Mouse (Mus musculus) left cerebral cortex, postnatal 10 days (tissue): ENCODE data around the gene Hacd2. TPM values are rescaled to one million over a fixed set of nuclear protein-coding genes. Genes with fewer than 3 reads are reported as not detected.

ENCODE experiments used
- DNase-seq, 2 experiments: peaks; one replicate each; pipeline ENCODE4 v3.0.0; 2021 to 2022; ENCODE audit warnings: low spot score in 2 of 2, mixed read lengths in 1 of 2; ENCODE audit errors: extremely low spot score in 1 of 2
- intact Hi-C: fragments of 180-260 bp; cut with DNase I; formaldehyde crosslinking; loops from one replicate; pipeline ENCODE4 v1.15.1; 2025
- total RNA-seq, 2 experiments: library from RNA; stranded (reverse); gene quantifications; 2 replicates each; pipeline ENCODE4 v1.2.3; 2021

Gene Hacd2
- total RNA-seq, 2 experiments from 2014 or later = 26.1 to 41.7 TPM

DNA sequence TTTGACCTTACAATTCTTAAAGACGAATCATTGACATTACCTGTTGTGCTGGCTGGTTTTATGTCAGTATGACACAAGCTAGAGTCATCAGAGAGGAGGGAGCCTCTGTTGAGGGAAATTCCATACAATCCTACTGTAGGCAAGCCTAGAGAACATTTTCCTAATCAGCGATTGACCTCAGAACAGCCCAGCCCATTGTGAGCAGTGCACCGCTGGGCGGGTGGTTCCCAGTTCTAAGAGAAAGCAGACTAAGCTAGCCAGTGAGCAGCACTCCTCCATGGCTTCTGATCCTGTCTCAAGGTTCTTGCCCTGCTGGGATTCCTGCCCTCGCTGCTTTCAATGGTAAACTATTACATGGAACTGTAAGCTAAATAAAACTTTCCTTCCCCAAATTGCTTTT is 17.9 kb upstream of the Hacd2 start:
- no peak for DNase-seq
- intact Hi-C loops = no loop called here

DNA sequence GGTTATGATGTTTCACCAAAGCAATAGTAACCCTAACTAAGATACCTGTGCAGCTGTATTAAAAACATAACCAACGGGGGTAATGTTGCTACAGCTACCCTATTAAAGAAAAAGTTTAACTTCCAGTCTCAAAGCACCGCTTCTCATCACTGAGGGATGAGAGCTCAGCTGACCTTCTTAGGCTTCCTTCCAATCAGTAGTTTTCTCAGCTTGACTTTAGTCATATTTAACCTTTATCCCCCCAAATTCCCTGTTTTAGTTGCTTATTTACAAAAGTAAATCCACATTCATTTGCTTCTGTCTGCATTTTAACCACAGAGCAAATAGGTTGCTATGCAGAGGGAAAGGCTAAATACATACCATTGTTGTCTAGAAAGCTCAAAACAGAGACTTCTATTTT is 17.5 kb upstream of the Hacd2 start:
- intact Hi-C loops = no loop called here
- no peak for DNase-seq

DNA sequence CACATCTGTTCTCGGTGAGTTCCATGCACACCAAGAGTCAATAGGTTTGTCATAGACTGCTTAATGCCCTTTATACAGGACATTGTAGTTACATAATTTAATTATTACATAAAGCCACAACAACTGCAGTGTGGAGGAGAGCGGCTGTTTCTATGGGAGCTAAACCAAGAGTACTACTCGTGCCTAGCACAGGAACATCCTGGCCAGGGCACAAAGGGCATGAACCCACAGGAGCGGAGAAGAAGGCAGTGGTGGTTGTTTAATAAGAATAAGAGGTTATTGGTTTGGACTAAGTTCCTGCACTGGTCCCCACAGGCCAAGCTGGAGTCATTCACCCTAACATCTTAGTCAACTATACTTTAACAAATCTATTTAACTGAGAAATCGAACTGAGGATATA is 16.0 kb upstream of the Hacd2 start:
- intact Hi-C loops = no loop called here
- DNase-seq = no peak

DNA sequence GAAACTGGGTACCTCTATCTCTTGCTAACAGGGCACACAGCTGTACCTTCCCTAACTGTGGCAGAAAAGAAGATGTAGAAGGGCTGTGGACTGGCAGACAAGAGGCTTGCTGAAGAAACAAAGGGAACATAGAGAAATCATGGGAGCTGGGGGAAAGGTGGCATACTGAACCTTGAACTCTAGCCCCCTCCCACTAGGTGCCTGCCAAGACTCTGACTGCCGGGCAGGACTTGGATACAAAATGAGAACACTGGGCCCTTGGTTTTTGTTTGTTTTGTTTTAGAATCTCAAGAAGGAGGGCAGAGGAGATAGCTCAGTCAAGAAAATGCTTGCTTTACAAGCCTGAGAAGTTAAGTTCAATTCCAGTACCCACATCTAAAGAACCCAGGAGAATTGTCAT is 14.9 kb upstream of the Hacd2 start:
- intact Hi-C loops = no loop called here
- no peak for DNase-seq

DNA sequence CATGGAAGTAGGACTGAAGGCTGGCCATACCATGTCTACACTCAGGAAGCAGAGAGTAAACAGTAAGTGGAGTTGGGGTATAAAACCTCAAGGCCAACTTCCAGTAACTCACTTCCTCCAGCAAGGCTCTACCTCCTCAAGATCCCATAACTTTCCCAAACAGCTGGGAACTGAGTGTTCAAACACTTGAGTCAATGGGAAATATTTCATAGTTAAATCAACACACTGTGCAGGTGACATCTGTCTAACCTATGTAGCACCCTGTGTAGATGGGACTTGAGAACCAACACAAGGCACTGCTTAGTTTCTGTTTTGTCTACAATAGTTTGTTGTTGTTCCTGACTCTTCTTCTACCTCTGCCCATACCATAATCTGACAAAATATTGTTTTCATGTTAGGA is 13.8 kb upstream of the Hacd2 start:
- intact Hi-C loops = no loop called here
- no peak for DNase-seq

DNA sequence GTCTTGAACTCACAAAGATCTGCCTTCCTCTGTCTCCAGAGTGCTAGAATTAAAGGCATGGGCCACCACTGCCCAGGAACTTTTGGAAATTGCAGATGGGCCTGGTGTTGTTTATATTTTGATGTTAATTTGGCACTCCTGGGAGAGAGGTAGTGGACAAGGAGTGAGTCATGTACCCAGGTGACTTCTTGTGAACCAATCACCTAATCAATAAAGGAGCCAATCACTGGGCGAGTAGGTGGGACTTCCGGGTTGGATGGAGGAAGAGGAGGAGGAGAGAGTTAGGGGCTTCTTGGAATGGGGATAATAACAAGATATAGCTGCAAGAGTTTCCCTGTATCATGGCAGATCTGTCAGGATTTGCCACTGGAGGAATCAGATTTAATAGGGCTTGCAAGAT is 8.7 kb upstream of the Hacd2 start:
- intact Hi-C loops = no loop called here
- no peak for DNase-seq

DNA sequence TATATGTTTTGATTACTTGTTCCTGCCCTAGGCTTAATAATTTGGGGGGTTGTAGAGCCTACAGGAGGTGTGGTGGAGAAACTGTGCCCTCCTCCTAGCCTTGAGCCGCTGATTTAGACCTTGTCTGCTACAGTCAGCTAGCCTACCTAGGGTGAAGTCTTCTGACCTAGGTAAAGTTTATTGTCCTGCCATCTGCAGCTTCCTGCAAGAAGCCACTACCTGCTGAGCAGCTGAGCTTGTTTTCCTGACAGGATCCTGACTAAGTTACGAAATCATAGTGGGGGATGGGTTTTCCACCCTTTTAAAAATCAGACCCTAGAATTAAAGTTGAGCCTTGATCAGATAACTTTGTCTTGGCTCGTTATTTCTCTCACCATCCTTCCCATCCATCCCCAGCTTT is 5.7 kb upstream of the Hacd2 start:
- DNase-seq = no peak
- intact Hi-C loops = no loop called here

DNA sequence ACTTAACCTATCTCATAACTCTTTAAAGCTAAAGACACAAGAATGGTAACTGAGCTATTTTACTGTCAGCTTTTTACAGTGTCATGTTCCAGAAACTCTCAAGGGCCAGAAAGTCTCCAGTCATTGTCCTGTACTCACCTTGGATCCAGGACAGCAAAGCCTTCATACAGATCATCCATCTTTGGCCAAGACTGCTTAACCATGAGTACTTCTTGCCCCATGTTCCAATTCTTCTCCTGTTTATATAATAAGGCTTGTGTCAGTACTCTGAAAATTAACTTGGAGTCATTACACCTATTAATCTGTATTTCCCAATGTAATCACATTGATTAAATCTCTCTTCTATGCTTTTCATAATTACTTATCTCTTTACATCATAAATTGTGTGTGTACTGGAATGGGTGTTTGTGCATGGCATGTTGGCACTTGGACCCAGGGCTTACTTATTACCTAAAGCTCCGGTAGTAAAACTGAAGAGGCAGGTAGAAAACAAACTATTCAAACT is 3.7 kb upstream of the Hacd2 start:
- intact Hi-C loops = no loop called here
- DNase-seq = no peak

DNA sequence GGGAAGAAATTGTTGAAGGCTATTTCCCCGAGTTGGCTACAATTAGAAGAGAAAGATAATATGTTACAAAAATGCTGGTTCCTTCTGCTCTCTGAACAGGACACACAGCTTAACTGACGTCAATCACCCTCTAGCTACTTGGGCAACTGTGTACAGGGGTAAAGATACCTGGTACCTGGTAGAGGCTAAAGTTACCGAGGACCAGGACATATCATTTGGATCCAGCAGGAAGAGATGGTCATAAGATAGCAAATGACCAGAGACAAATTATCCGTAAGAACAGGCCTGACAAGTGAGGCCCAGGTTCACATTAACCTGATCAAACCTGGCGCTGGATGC is 356 bp upstream of the Hacd2 start:
- intact Hi-C loops = no loop called here
- DNase-seq = no peak

DNA sequence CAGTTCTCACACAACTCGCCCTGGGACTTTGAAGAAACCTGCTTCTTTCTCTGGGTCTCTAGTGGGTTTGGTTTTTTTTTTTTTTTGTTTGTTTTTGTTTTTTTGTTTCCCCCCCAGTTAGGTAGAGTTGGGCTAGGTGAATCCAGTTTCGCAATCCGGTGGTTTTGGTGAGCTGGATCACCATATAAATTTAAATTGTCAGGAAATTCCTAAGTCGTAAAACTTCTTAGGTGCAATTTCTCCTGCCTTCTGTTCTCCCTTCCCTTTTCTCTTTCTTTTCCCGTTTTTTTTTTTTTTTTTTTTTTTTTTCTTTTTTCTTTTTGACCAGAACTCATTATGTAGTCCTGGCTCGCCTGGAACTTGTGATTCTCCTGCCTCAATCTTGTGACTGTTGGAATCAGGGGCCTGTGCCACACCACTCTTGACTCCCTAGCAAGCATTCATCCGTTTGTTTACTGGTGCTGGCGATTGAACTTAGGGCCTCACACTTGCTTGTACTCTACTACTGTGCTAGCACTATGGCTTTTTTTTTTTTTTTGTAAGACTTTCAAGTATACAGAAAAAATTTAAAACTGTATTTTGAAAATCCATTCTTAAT is 1.0 kb downstream of the Hacd2 start:
- DNase-seq = no peak
- intact Hi-C loops = no loop called here

DNA sequence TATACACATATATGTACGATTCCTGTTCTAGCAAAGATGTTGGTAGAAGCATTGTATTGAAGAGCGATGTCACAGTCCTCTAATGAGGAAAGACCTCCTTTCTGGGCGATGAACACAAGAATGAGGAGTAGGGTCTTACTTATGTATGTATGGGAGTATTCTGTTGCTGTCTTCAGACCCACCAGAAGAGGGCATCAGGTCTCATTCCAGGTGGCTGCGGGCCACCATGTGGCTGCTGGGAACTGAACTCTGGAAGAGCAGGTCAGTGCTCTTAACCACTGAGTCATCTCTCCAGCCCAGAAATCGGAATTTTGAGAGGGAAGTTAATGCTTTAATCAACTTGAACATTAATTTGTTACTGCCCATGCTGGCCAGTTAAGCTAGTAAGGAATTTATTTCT is 2.1 kb downstream of the Hacd2 start:
- no peak for DNase-seq
- intact Hi-C loops = no loop called here

DNA sequence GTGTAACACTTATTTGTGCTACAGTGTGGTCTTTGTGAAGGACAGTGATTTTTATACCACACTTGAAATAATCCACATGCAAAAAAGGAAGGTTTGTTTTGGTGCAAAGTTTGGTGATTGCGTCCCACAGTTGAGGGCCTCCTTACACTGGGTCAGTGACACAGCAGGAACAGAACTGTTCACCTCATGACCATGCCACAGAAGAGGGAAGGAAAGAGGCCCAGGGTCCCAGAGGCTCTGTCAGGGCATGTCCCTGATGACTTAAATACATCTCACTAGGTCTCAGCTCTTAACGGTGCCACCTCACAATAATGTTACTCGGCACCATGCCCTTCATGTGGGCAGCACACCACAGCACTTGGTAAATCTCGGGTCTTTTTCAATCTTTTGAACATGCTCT is 3.1 kb downstream of the Hacd2 start:
- no peak for DNase-seq
- intact Hi-C loops = no loop called here

DNA sequence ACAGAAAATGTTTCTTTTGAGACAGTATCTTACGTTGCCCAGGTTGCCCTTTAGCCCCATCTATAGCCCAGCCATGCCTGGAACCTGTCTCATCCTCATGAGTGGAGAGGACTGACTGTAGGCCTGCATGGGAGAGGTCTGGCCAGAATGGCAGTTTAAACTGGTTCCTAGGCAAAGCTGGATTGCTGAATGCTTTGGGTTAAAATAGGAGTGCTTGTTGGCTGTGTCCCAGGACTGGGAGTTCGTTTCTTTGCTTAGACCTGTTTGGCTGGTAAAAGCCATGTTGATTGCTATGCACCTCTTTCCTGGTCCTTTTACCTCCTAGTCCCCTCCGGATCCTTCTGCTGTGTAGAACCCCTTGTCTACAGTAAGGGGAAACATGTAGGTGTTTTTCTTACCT is 11.0 kb downstream of the Hacd2 start:
- intact Hi-C loops = no loop called here

DNA sequence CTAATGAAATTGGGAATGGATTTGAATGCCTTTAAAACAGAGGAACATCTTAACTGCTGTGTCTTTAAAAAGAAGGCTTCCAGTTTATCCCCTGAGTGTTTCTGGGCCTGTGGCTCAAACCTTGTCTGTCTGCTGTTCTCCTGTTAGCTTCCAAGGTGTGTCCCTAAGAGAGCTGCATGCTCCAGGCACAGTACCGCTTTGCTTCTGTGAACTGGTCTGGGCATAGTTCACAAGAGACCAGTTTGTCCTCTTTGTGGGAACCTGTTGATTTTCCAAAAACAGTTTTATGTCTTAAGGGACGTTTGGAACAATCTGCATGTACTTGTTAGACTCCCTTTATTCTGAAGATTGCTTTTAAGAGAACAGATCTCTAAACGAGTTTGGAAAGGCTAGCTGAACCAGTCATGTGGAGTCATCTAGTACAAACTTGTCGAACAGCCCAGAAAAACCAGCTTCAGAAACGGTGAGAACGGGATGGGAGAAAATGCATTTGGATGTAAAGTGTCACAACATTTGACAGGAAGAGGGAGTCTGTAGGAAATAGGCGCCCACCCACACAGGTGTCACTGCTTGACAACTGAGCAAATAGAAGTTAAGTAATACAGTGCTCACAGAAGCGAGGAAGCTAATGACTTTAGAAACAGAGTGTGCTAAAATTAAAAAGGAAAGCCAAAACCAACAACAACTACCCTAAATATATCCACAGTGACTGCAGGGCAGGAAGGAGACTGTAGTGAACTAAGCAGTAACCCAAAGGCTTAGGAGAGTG is 11.8 kb downstream of the Hacd2 start:
- intact Hi-C loops = no loop called here
- DNase-seq = no peak

More for the DNA sequence above, 11.0 kb downstream of the Hacd2 start:
- DNase-seq = no peak

DNA sequence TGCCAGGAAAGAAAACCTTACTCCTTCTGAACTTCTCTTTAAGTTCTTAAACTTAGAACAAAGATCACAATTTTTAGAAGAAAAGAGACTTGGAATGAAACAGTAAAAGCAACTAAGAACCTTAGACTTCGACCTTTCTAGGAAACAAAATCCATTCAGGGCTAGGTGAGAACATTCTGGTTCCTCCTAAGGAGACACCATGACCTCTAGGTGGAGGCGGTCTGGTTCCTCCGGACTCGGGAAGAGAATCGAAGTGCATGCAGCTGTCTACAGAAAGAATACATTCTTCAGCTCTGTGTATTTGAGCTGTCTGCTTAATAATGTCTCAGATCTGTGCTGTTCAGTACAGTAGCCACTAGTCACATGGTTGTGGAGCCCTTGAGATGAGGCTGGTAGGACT is 12.7 kb downstream of the Hacd2 start:
- no peak for DNase-seq
- intact Hi-C loops = no loop called here

DNA sequence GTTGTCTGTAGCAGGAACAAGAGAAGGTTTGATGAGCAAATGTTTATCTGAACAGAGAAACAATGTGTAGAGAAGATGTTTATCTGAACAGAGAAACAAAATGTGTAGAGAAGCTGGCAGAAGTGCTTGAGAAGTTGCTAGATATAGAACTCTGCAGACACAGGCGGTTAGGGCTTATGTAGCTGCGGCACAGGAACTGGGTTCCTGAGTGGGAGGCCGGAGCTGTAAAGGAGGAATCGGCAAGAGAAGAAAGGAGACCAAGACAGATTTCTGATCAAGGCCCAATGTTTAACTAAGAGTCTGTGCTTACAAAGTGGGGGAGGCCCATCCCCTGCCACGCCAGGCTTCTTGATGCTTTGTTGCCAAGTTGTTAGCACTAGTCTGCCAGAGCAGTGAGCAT is 14.5 kb downstream of the Hacd2 start:
- intact Hi-C loops = no loop called here
- no peak for DNase-seq

DNA sequence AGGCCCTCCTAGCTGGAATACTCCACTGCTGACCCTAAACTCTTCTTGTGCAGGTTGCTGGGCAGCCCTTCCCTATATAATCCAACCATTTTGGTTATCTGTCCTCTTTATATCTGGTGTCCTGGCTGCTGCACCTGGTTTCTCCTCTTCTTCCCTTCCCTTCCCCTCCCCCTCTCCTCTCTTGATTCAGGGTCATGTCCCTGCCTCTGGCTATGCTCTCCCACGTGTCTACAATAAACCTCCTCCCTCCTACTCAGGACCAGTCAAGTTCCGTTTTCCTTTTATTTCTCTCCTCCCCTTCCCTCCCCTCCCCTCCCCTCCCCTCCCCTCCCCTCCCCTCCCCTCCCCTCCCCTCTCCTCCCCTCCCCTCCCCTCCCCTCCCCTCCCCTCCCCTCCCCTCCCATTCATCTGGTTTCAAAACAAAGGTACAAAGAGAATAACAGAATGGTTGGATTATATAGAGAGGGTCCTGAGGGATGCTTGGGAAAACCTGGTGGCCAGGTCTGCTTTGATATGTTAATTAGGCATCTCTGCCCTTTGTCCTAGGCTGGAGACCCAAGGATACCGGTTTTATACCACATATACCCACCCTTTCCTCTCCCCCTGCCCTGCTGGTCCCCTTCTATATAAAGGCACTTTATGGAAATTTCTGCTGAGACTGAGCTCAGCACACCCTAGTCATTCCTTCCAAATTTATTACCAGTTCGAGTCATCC is 16.3 kb downstream of the Hacd2 start:
- intact Hi-C loops = no loop called here
- no peak for DNase-seq

DNA sequence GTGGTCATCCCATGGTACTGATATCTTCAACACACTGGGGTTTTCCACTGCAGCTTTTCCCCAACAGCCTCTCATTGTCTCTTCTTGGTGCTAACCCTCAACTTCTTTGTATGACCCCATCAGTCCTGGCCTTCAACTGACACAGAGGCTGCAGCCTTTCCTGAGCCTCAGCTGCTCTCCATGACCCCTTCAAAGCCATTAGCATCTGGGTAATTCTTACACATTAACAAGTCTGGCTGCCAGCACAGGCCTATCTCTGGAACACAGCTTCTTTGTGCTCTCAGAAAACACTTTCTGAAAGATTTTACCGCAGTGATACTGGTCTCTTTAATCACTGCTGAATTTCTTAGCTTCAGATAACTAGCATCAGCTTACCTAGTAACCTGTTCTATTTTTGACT is 17.9 kb downstream of the Hacd2 start:
- intact Hi-C loops = no loop called here
- DNase-seq = no peak

DNA sequence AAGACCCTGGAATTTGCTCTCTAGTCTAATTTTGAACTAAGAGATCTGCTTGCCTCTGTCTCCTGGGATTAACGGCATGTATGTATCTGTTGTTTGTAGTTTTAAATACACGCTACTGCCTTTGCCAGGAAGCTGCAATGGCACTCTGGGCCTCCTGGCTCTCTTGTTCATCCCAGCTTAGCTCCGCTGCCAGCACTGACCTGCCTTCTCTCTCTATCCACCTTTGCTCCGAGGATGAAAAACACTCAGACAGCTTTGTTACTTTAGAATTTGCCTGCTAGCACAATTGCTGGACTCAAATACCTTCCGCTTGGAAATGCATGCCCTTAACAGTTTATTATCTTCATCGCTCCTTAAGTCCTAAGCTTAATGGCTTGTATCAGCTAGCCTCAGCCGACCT is 18.8 kb downstream of the Hacd2 start:
- intact Hi-C loops = no loop called here
- no peak for DNase-seq

DNA sequence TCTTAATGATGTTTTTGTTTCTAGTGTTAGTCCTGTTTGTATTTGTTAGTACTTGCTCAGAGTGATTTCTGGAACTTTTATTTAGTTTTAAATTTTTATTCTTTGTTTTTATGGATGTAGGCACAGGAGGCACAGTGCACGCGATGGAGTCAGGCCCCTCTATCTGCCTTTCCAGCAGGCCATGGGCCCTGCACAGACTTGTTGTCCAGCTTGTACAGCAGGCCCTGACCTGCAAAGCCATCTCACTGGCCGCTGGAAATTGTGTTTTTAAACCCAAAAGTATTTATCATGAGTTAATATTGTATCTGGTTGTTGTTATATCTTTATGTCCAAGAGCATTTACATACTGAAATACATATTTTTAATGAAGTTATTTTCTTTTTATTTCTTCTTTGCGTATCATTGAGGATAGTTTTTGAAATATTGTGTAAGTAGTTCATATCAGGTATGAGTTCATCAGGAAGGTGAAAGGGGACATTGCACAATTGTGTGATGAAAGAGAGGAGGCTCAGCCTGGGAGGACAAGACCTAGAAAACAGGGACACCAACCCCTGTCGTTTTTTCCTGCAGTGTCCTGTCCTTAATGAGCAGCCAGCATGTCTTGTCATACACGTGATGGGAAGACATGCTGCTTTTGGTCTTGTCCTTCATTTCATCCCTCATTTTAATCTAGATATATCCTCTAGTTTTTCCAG is 24.0 kb downstream of the Hacd2 start:
- DNase-seq = no peak
- intact Hi-C loops = no loop called here
